16 mouse cellular contexts compared by ENCODE assay signal in genomic region chr12:15979233-15979632, GRCm38 (mm10).
"Had no signal": no experiment of that assay in that cellular context is flagged by ENCODE, and none has a peak within 500 bp of the region (broad histone marks: within the 10 kb centered on the region; RNA-seq: fewer than 3 reads in every experiment).

No protein-coding gene starts in this region.

- H3K4me3 ChIP-seq: layer of hippocampus, adult 2 months; liver, embryonic 13.5 days; neural tube, embryonic 12.5 days; neural tube, embryonic 15.5 days had no signal

- H3K27ac ChIP-seq: kidney, postnatal 0 days; layer of hippocampus, adult 2 months; liver, embryonic 13.5 days; neural tube, embryonic 12.5 days; neural tube, embryonic 15.5 days had no signal

- DNase-seq: kidney, adult 2 months; kidney, postnatal 25 days; layer of hippocampus, adult 9-11 months; liver, embryonic 13.5 days; lung, adult 2 months; lung, postnatal 14 days; lung, postnatal 4 days; midbrain, embryonic 14.5 days; right cerebral cortex, postnatal 14 days; right cerebral cortex, postnatal 4 days; thymus, adult 18-20 months; thymus, postnatal 25 days had no signal
